Mouse (Mus musculus): ENCODE results near the gene Nptx2.

Nptx2 gene

GRCm38 (mm10) chr5:144585100-144585499 is 39.4 kb downstream of the Nptx2 start:
- no peak for DNase-seq (ENCODE audit: low spot score)

GRCm38 (mm10) chr5:144591248-144591880 is 45.7 kb downstream of the Nptx2 start:
- DNase-seq (ENCODE audit: low spot score), result no peak

- no peak for DNase-seq (ENCODE audit: low spot score)
Measured at GRCm38 (mm10) chr5:144594796-144595195, 49.1 kb downstream of the Nptx2 start.

Measured in adipocyte (in vitro differentiated cells).